Mouse (Mus musculus) monocyte, adult 5-6 weeks (primary cell): ENCODE data around the gene Otud5. TPM values are rescaled to one million over a fixed set of nuclear protein-coding genes. Genes with fewer than 3 reads are reported as not detected.
"Not testable (repeated sequence)": the region's sequence is repeated elsewhere in the genome, so short reads cannot be mapped to it uniquely, and the experiment has no call there.

Source experiments
- ATAC-seq: fragments of 153-309, 156-312 bp; replicated peaks from 2 replicates; pipeline ENCODE4 v1.8.0; 2017; ENCODE audit warnings: mild to moderate bottlenecking; ENCODE audit not compliant: low TSS enrichment, insufficient number of reproducible peaks, severe bottlenecking, poor library complexity, low FRiP score
- total RNA-seq: library from RNA; stranded (forward); fragments of 200-1000, 200-491, 200-594 nt; gene quantifications from 3 replicates; pipeline ENCODE4 v1.2.3, GENCODE M21; 2017

Otud5 gene
- total RNA-seq, result 79.5 to 120 TPM (median 107 TPM) in 3 replicates

- ATAC-seq, result peak; percentile 93
Observed at GRCm38 (mm10) chrX:7841163-7842162, at the start of gene Otud5. Gene Otud5 (plus strand): TSS chrX:7841364.

GRCm38 (mm10) chrX:7793361-7793760 lies 47.8 kb upstream of the Otud5 start:
- 0 out of 2 replicates have a peak, but pooled peaks have one; percentile 49 for ATAC-seq

GRCm38 (mm10) chrX:7795016-7795415 lies 46.1 kb upstream of the Otud5 start:
- ATAC-seq, result no peak

- no peak for ATAC-seq
Observed at GRCm38 (mm10) chrX:7797327-7797726, 43.8 kb upstream of the Otud5 start.

- ATAC-seq, result not testable (repeated sequence)
Observed at GRCm38 (mm10) chrX:7802157-7802556, 39.0 kb upstream of the Otud5 start.

GRCm38 (mm10) chrX:7815016-7815415 lies 26.1 kb upstream of the Otud5 start:
- not testable (repeated sequence) for ATAC-seq

- ATAC-seq, result no peak
Observed at GRCm38 (mm10) chrX:7821865-7822779, 19.0 kb upstream of the Otud5 start, which contains the start of gene Kcnd1. Gene Kcnd1 (plus strand): TSS chrX:7822289.

- ATAC-seq, result no peak
Observed at GRCm38 (mm10) chrX:7837146-7837545, 4.0 kb upstream of the Otud5 start.

GRCm38 (mm10) chrX:7840842-7841162 lies 362 bp upstream of the Otud5 start:
- ATAC-seq, result no peak

- no peak for ATAC-seq
Observed at GRCm38 (mm10) chrX:7842318-7842717, 1.2 kb downstream of the Otud5 start.

- no peak for ATAC-seq
Observed at GRCm38 (mm10) chrX:7847845-7848244, 6.7 kb downstream of the Otud5 start.

- peak; percentile 63; the same call in 1 of the 2 replicates for ATAC-seq
Observed at GRCm38 (mm10) chrX:7854578-7854977, 13.4 kb downstream of the Otud5 start.

- ATAC-seq, result no peak
Observed at GRCm38 (mm10) chrX:7859191-7859753, 18.1 kb downstream of the Otud5 start.

GRCm38 (mm10) chrX:7863181-7863580 lies 22.0 kb downstream of the Otud5 start:
- ATAC-seq, result no peak

GRCm38 (mm10) chrX:7864551-7864950 lies 23.4 kb downstream of the Otud5 start:
- ATAC-seq, result no peak

GRCm38 (mm10) chrX:7865343-7865742 lies 24.2 kb downstream of the Otud5 start:
- no peak for ATAC-seq

- ATAC-seq, result no peak
Observed at GRCm38 (mm10) chrX:7865786-7866185, 24.6 kb downstream of the Otud5 start.

- no peak for ATAC-seq
Observed at GRCm38 (mm10) chrX:7867141-7867540, 26.0 kb downstream of the Otud5 start.

GRCm38 (mm10) chrX:7868506-7868905 lies 27.3 kb downstream of the Otud5 start:
- no peak for ATAC-seq
